Mouse (Mus musculus) E14TG2a.4 (cell line): ENCODE measurements around the gene Tgfbi.

Source experiments
- H3K27me3 ChIP-seq: 2 replicates; pipeline ENCODE4 v1.6.1; 2014; ENCODE audit warnings: low read length, control low read depth; ENCODE audit not compliant: insufficient read depth
- H3K36me3 ChIP-seq: 2 replicates; pipeline ENCODE4 v1.6.1; 2014; ENCODE audit warnings: low read length, control low read depth; ENCODE audit not compliant: insufficient read depth
- H3K4me1 ChIP-seq: replicated peaks from 2 replicates; pipeline ENCODE4 v1.6.1; 2014; ENCODE audit warnings: low read depth, low read length, control low read depth
- H3K4me3 ChIP-seq: replicated peaks from 2 replicates; pipeline ENCODE4 v1.5.1; 2014; ENCODE audit warnings: mild to moderate bottlenecking, low read length
- H3K9me3 ChIP-seq: 2 replicates; pipeline ENCODE4 v1.6.1; 2014; ENCODE audit warnings: low read length, control low read depth
- CTCF ChIP-seq: conservative IDR thresholded peaks from 2 replicates; pipeline ENCODE4 v1.5.1; 2014; ENCODE audit warnings: low read length
- NANOG ChIP-seq: IDR thresholded peaks from 2 replicates; pipeline ENCODE4 v1.6.1; 2014; ENCODE audit warnings: borderline replicate concordance, low read length, mixed read lengths
- POU5F1 ChIP-seq: IDR thresholded peaks from 2 replicates; pipeline ENCODE4 v1.6.1; 2014; ENCODE audit warnings: low read length, borderline replicate concordance

Tgfbi gene

GRCm38 (mm10) chr13:56614768-56615167, 5.4 kb downstream of the Tgfbi start:
- H3K4me1 ChIP-seq, result peaks cover 88% of the 10 kb centered on the region
- H3K27me3 ChIP-seq, result peaks cover 34% of the 10 kb centered on the region
- no peaks in the 10 kb centered on the region for H3K9me3 ChIP-seq
- no peak overlapping the region for H3K4me3 ChIP-seq
- no peak for TF ChIP-seq POU5F1
- no peak for TF ChIP-seq CTCF
- TF ChIP-seq NANOG, result peak; percentile 66
- no peaks in the 10 kb centered on the region for H3K36me3 ChIP-seq

- Histone ChIP-seq H3K4me3 (no peak overlapping the region), H3K4me1 (peaks cover 83% of the 10 kb centered on the region), H3K36me3 (no peaks in the 10 kb centered on the region), H3K9me3 (no peaks in the 10 kb centered on the region), H3K27me3 (peaks cover 32% of the 10 kb centered on the region)
- TF ChIP-seq NANOG, result 0 out of 2 replicates have a peak, but pooled peaks have one; percentile 1
- no peak for TF ChIP-seq CTCF
Measured at GRCm38 (mm10) chr13:56615223-56615622, 5.9 kb downstream of the Tgfbi start.

DNA sequence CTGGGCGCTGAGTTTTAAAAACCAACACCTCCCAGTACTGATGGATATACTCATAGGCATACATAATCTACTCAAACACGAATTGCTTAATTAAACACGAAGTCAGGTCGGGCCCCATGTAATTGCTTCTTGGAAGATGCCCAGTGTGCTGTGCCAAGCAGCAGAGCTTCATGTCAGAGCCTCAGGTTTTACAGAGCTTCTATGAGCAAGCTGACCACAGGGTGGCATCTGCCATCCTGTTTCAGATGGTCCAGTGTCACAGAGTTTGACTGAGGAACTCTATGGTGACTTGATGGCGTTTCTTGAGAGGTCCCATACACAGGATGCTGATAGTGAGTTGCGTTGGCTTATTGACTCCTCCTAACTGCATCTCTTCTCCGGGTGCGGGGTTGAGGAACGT, 6.5 kb downstream of the Tgfbi start:
- H3K4me3 ChIP-seq, result no peak overlapping the region
- peaks cover 77% of the 10 kb centered on the region for H3K4me1 ChIP-seq
- no peaks in the 10 kb centered on the region for H3K36me3 ChIP-seq
- peaks cover 26% of the 10 kb centered on the region for H3K27me3 ChIP-seq
- TF ChIP-seq POU5F1 (no peak), CTCF (no peak), NANOG (no peak)
- no peaks in the 10 kb centered on the region for H3K9me3 ChIP-seq

- peaks cover 72% of the 10 kb centered on the region for H3K4me1 ChIP-seq
- TF ChIP-seq CTCF, result no peak
- TF ChIP-seq NANOG, result no peak
- no peak for TF ChIP-seq POU5F1
- 0 out of 2 replicates have a peak overlapping the region, but pooled peaks have one; percentile 4 for H3K4me3 ChIP-seq
- peaks cover 20% of the 10 kb centered on the region for H3K27me3 ChIP-seq
- no peaks in the 10 kb centered on the region for H3K9me3 ChIP-seq
- H3K36me3 ChIP-seq, result no peaks in the 10 kb centered on the region
Measured at GRCm38 (mm10) chr13:56616386-56616785, 7.1 kb downstream of the Tgfbi start.

- H3K36me3 ChIP-seq, result no peaks in the 10 kb centered on the region
- peaks cover 19% of the 10 kb centered on the region for H3K27me3 ChIP-seq
- H3K9me3 ChIP-seq, result no peaks in the 10 kb centered on the region
- peaks cover 72% of the 10 kb centered on the region for H3K4me1 ChIP-seq
- H3K4me3 ChIP-seq, result no peak overlapping the region
- TF ChIP-seq POU5F1 (no peak), CTCF (no peak), NANOG (no peak)
Measured at GRCm38 (mm10) chr13:56617197-56617596, 7.9 kb downstream of the Tgfbi start.

DNA sequence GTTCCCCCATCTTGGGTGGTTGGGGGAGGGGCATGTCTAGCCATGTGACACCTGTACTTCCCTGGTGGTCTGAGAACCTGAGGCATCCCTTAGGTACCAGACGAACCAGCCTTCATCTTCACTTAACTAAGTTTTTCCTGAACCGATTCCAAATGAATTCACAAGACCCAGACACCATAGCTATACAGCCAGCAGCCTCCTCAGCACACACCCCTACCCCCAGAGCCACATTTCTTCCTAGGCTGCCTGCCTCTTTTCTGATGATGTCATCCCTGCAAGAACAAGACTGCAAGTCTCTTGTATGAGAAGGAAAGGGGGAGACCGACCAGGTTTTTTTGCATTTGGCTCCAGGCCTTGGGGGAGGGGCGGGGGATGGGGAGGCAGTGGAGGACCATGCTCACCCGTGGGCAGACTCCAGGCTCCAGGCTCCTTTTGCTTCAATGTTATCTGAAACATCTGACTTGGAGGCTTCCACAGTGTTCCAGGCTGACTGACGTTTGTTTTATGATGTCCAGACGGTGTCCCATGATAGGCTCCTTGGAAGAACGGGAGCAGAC, 13.0 kb downstream of the Tgfbi start:
- no peak for TF ChIP-seq CTCF
- no peak for TF ChIP-seq POU5F1
- no peak for TF ChIP-seq NANOG
- H3K9me3 ChIP-seq, result no peaks in the 10 kb centered on the region
- peaks cover 27% of the 10 kb centered on the region for H3K36me3 ChIP-seq
- H3K4me3 ChIP-seq, result no peak overlapping the region
- H3K27me3 ChIP-seq, result peaks cover 10% of the 10 kb centered on the region
- H3K4me1 ChIP-seq, result peaks cover 46% of the 10 kb centered on the region

GRCm38 (mm10) chr13:56626524-56626923, 17.2 kb downstream of the Tgfbi start:
- Histone ChIP-seq H3K4me1 (peaks cover 51% of the 10 kb centered on the region), H3K27me3 (peaks cover 15% of the 10 kb centered on the region; the same call in 1 of the 2 replicates), H3K36me3 (peaks cover 46% of the 10 kb centered on the region), H3K9me3 (no peaks in the 10 kb centered on the region), H3K4me3 (no peak overlapping the region)
- TF ChIP-seq CTCF, result no peak
- TF ChIP-seq POU5F1, result no peak
- TF ChIP-seq NANOG, result no peak

- TF ChIP-seq NANOG (no peak), CTCF (no peak), POU5F1 (no peak)
- Histone ChIP-seq H3K27me3 (peaks cover 9% of the 10 kb centered on the region), H3K4me3 (no peak overlapping the region), H3K4me1 (peaks cover 45% of the 10 kb centered on the region), H3K36me3 (peaks cover 51% of the 10 kb centered on the region), H3K9me3 (no peaks in the 10 kb centered on the region)
Measured at GRCm38 (mm10) chr13:56630081-56630480, 20.8 kb downstream of the Tgfbi start.

DNA sequence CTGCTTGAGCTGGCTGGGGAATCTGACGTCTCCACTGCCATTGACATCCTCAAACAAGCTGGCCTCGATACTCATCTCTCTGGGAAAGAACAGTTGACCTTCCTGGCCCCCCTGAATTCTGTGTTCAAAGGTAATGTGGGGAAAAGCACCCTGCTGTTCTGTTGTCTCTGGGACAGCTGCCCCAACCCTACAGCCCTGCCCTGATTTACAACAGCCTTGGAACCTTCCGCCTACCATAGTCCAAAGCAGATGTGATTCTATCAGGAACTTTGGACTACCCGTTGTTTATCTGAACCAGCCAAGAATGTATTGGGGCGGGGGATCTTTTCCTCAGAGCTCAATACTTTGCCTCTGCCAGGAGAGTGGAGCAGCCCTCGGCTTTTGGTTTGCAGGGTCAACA, 21.2 kb downstream of the Tgfbi start:
- Histone ChIP-seq H3K36me3 (peaks cover 46% of the 10 kb centered on the region), H3K9me3 (no peaks in the 10 kb centered on the region), H3K27me3 (peaks cover 10% of the 10 kb centered on the region), H3K4me3 (no peak overlapping the region), H3K4me1 (peaks cover 40% of the 10 kb centered on the region)
- TF ChIP-seq POU5F1 (no peak), CTCF (no peak), NANOG (no peak)
